Mouse (Mus musculus) spleen, postnatal 14 days (tissue): Measurements from ENCODE around the gene Ift20.
"Not testable (repeated sequence)": the region's sequence is repeated elsewhere in the genome, so short reads cannot be mapped to it uniquely, and the experiment has no call there.

Experiments
- DNase-seq, 2 experiments: peaks; one replicate each; pipeline ENCODE4 v3.0.0; 2021 to 2022; ENCODE audit warnings: low spot score in 2 of 2

Gene Ift20

GRCm38 (mm10) chr11:78522481-78522997 is 13.6 kb upstream of the Ift20 start:
- DNase-seq: no peak

DNA sequence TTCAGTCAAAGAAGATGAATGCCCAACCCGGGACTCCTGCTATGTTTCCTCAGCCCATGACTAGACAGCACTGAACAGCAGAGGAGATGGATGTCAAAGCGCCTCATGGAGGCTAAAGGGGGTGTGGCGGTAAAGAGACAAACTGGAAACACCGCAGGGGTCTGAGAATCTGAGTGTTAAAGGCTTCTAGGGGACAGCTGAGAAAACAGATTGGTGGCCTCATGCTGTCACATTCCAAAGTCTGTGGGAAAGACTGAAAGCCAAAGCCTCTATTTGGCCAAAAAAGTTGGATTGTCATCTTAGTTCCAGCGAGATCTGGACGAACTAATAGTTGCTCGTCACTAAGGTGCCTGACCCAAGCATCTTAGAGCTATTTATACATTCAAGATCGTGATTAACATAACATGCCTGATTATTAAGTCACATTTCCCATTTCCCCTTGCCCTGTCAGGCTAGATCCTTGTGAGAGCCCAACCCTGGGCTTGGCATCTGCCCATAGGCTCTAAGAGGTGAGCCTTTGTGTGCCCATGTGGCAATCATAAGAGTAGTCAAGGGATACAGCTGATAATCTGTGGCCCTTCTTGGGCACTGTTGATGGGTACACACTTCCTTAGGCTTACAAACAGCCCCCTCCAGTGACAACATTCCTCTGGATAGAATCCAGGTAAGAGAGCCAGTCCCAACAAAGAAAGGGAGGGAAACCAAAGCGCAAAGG is 12.8 kb upstream of the Ift20 start:
- DNase-seq: no peak

DNA sequence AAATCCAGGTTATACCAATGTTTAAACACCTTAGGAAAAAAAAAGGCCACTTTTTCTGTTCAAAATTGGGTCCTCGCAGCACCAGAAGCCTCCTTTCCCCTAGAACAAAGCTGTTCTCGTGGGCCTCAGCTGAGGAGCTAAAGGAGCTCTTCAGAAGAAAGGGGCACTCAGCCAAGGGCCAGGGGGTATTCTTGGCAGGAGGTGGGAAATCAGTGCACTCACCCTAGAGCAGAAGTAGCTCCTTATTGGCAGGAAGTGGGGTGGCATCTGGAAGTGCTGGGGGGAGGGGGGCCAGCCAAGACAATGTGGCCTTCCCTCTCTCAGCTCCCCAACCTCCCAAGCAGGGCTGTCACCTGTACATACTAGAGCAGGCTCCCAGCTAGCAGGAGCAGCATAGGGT is 11.3 kb upstream of the Ift20 start:
- no peak for DNase-seq

DNA sequence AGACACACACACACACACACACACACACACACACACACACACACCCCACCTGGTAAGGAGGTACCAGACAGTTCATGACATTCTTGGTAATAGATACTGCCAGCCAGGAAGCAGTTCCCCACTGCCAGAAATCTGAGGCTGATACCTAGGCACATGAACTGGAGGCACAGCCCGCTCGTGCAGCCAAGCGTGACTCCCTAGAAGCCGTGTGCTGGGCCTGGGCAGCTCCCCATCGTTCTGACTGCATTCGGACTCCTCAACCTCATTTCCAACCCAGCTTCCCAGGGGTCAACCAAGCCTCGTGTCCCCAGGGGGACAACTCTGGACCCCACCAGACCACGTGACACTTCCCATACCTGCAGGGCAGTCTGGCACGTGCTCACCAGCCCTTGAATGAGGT is 7.4 kb upstream of the Ift20 start:
- no peak for DNase-seq

DNA sequence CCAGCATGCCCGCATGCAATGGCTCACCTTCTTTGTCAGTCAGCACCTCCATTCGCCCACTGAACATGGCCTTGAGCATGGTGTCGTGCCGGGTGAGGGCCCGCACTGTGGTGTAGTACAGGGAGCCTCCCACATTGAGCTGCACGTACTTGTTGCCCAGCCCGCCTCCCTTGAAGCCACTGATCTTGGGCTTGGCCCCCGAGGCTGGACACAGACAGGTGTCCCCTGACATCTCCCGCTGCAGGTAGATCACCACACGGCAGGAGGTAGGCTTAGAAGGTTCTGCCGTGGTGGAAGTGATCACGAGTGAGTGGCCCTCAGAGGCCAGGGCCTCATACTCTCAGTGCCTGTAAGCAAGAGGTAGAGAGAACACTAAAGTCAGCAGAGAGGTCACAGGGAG is 6.2 kb upstream of the Ift20 start:
- no peak for DNase-seq

DNA sequence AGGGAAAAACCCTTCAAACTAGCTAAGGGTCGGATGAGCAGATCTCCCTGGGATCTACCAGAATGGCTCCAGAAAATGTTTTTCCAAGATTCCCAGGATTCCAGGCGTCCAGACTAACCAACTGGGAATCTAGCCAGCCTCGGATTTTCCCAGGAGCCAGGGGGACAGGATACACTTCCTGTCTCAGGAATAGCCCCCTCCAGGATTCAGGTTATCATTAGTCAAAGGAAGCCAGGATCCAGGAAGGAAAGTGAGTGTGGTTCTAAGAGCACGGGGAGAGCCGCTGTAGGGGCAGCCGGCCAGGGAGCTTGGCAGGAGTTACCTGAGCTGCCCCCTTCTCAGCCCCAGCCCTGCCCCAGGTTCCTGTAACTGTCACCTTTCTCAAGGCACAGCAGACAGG is 5.1 kb upstream of the Ift20 start:
- DNase-seq: no peak

- DNase-seq: not testable (repeated sequence)
Observed at GRCm38 (mm10) chr11:78531515-78531914, 4.6 kb upstream of the Ift20 start.

GRCm38 (mm10) chr11:78534516-78534915 is 1.6 kb upstream of the Ift20 start:
- DNase-seq: no peak

DNA sequence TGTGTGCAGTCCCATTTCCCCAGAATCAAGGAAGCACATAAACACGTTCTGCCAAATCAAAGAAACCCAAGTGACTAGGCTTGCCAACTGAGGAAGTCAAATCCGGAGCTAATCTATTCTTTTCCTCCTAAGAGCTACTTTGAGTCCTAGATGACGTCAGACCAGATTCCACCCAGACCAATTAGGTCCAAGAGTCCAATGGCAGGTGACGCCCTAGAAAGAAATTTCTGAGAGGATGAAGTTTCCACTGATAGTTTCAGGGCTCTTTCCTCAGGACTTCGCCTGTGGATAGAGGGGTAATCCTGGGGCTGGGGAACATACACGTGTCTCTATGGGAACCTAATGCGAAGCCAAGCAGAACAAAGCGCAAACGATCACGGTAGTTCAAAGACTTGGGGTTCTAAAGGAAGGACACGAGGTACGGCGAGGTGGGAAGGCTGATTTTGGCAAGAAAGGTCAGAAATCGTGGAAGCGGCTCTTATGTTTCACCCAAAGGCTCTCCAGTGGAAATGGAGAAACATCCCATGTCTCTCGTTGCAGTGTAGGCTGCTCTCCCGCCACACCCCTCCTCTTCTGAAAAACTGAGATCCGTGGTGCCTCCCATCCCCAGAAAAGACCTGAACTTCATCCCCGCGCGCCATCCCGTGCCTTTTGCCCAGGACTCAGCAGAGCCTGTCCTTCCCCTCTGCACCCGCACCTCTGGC is 633 bp upstream of the Ift20 start:
- no peak for DNase-seq

- no peak for DNase-seq
Observed at GRCm38 (mm10) chr11:78536690-78537084, 526 bp downstream of the Ift20 start.

DNA sequence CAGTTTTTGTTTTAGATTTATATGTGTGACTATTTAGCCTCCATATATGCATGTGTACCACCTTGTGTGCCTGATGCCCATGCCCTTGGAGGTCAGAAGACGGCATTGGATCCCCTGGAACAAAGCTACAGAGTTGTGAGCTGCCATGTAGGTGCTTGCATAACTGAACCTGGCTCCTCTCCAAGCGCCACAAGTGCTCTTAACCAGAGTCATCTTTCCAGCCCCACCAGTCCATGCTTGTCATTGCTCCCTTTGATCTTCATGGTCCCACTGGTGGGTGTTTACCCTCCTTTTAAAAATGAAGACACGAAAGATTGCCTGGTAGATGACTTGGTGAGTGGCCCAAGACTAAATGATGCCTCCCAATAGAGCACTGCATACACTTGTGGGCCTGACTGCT is 4.2 kb downstream of the Ift20 start:
- no peak for DNase-seq

- DNase-seq: no peak
Observed at GRCm38 (mm10) chr11:78544449-78545111, 8.4 kb downstream of the Ift20 start.

DNA sequence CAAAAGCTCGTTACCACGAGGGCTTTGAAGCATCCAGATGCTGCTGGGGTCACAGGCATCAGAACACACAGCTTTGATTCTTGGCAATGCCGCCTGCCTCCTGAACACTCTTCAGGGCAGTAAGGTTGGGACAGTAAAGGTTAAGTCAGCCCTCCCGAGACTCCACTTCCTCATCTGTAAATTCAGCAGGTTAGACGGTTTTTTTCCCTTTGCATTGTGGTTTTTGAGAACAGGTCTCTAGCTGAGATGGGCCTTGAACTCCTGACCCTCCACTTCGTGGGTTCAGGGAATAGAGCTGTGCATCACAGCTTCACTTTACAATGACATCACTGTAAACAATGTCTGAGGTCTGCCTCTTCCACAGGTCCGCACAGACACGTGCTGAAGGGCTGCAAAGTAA is 9.0 kb downstream of the Ift20 start:
- DNase-seq: no peak

- no peak for DNase-seq
Observed at GRCm38 (mm10) chr11:78547718-78548460, 11.7 kb downstream of the Ift20 start.

- no peak for DNase-seq
Observed at GRCm38 (mm10) chr11:78549491-78549987, 13.4 kb downstream of the Ift20 start.

DNA sequence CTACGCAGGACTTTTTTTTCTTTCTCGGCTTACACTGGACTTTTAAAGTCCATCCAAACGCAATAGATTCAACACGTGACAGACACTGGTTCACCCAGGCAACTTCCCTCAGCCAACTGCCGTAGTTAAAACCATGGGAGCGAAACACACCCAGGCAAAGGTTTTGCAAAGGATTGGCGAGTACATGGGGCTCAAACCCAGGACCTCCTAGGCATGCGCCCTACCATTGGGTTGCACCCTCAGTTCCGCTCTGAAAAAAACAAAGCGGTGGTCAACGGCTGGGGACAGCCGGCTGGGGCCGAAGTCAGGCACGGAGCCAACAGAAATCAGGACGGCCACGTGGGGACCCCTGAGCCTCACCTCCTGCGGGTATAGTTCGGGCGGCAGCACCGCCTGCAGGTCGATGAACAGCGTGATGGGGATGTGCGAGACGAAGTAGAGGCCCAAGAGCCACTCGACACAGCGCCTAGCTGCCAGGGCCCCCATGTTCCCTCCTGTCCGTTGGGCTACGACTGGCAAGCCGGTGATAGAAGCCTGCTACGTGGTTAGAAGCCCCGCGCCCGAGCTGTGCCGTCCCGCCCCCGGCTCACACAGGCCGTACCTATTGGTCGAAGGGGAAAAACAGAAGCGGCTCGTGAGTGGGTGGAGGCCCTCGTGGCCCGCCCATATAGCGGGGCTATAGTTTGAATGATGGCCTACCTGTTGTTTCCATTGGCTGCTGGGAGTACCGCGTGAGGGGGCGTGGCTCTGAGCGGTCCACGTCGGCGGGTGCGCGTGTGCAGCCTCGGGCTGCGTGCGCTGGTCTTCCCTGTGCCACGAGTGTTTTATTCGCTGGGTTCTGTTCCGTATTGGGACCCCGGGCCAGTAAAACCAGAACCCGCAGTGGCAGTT is 14.3 kb downstream of the Ift20 start, which contains the start of gene Tmem97:
Gene Tmem97, minus strand, starts transcription at position 610 of the 891 bp plus-strand sequence.
- peak; percentile 83 to 87 for DNase-seq

DNA sequence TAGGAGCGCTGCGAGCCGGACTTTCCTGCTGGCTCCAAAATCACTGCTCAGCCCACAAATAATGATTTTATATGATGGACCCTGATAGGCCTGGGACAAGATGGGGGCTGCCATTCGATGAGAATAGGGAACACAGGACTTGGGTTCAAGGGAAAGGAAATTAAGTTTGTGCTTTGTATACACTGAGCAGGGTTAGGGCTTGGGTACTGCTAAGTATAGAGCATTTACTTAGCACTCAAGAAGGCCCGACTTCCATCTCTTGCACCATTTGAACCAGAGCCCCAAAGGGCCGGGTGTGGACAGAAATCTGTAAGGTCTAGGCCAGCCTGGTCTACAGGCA is 14.9 kb downstream of the Ift20 start:
- no peak for DNase-seq

GRCm38 (mm10) chr11:78555623-78556022 is 19.5 kb downstream of the Ift20 start:
- DNase-seq: no peak

GRCm38 (mm10) chr11:78556070-78556469 is 19.9 kb downstream of the Ift20 start:
- no peak for DNase-seq

DNA sequence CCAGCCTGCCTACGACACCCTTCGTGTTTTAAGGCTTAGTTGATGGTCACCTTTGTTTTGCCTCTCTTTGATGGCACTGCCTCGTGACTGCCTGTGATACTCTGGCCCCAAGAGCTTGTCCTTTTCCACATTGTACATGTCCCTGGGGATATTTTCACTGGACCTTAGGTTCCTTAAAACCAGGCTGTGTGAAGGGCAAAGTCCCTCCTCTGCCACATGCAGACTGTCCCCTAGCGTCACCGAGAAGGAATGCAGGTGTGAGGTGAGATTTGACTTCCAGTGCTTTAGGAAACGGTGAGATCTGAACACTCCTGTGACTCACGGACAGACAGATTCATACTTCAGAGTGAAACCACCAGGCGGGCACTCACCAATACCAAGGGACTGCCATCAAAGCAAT is 21.1 kb downstream of the Ift20 start:
- DNase-seq: no peak

DNA sequence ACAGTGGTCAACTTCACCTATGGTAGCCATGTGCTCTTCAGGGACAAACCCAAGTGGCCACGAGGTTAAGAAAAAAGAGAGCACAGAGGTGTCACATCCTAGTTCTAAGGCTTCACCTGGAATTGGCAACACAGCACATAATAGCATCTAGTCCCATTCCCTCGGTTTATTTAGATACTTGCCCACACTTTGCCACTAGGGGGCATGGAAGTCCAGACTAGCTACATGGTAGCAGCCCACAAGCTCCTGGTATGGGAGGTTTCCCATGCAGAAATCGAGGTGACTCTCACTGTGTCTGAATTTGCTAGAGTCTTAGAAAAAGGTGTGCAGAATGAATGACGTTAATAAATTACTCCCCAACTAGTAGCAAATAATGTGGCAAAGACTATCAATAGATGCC is 24.3 kb downstream of the Ift20 start:
- peak in 1 of 2 experiments; percentile 42 for DNase-seq
